Mouse (Mus musculus): Measurements from ENCODE around the gene Pla2g4b.

- TF ChIP-seq CTCF (IDR thresholded peaks at IDR 0.05; ENCODE audit: borderline replicate concordance, insufficient read depth, low read length) (no peak), POLR2A (IDR thresholded peaks at IDR 0.05; ENCODE audit: low read depth, low read length) (no peak)
Measured at GRCm38 (mm10) chr2:120048173-120048572, 15.0 kb downstream of the Pla2g4b start.
